Mouse (Mus musculus) fat pad, adult 2 months (tissue): ENCODE results near the gene Sost.

Source experiments
- DNase-seq: peaks from one replicate; pipeline ENCODE4 v3.0.0-alpha.2; 2011; ENCODE audit warnings: low read depth, low spot score; ENCODE audit errors: extremely low read depth

The Sost gene

GRCm38 (mm10) chr11:101950021-101950420 is 16.8 kb downstream of the Sost start:
- DNase-seq, result no peak

DNA sequence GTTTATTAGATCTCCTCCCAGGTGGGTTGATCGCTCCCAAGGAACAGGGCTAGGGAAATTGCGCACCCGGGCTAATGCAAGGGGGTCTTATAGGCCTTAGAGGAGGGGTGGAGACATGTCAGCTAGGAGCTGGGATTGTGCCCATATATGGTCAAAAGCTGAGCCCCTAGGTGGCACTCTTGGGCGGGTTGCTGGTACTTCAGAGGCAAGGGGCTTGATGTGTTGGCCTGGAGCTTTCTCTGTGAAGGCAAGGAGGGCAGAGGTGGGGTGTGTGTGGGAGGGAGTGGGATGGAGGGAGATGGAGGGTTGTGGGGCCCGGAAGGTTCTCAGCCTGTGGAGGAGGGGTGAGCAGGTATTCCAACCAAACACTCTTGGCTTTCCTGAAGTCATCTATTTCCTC is 20.3 kb downstream of the Sost start:
- no peak for DNase-seq

DNA sequence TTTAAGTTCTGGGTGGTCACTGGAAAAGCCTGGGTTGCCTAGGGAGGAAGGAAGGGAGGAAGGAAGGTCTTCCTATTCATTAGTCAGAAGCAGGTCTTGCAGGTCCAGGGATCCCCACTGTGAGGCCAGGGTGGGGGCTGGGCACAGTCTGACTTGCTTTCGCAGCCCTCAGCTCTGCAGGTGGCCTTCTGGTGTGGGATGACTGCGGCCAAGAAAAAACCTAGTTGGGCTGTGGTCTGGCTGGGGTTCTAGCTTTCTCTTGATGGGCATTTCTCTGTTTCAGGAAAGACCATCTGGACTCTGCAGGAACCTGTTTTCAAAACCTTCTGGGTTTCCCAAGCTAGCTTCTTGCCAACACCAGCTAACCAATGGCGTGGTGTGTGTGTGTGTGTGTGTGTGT is 23.8 kb downstream of the Sost start:
- no peak for DNase-seq

DNA sequence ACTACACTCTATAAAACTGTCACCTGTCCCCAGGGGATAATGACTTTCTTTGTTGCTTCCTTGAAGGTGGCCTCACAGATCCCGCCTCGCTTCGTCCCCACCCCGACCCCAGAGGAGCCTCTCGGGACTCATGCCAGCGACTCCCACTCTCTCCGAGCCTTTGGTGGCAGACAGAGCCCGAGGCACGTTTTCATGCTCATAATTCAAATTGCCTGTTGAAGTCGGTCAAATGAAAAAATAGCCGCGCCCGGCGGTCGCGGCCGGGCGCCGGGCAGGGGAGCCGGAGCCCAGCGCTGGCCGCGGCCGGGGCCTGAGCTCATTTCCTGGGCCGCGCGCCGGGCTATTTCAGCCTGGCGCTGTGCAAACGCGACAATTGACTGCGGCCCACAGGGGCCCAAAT is 29.7 kb downstream of the Sost start:
- no peak for DNase-seq

DNA sequence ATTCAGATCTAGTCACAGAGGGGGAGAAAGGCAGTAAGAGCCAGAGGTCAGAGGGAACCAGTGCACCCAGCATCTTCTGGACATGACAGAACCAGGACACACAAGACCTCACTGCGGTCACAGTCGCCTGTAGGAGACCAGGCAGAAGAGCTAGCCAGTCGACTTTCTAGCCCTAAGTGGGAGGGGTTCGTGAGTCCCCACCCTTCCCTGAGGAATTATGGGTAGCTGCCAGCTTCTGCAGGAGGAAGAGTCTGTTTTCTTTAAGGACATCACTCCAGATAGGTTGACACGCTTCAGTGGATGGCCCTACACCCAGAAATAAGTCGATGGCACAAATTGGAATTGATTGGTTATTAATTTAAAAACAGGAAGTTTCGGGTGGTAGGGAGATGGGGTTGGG is 30.4 kb downstream of the Sost start:
- DNase-seq, result no peak

- DNase-seq, result no peak
Measured at GRCm38 (mm10) chr11:101935743-101936142, 31.1 kb downstream of the Sost start.

DNA sequence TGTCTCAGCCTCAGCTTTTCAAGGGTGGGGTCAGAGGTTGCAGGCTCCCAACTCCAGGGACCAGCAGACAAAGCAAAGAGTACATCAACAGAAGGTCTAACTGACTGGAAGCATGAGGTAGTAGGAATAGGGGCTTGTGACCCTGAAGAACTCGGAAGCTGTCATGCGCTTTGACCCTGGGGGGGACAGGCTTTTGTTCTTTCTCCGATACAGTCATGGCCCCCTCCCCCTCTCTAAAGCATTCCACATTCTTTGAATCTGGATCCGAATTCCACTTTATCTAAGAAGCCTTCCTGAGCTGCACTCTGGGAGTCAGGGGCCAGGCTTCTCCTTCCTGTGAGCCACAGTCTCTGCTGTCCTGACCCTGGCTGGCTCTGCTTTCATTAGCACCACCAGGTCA is 34.8 kb downstream of the Sost start:
- DNase-seq, result no peak

DNA sequence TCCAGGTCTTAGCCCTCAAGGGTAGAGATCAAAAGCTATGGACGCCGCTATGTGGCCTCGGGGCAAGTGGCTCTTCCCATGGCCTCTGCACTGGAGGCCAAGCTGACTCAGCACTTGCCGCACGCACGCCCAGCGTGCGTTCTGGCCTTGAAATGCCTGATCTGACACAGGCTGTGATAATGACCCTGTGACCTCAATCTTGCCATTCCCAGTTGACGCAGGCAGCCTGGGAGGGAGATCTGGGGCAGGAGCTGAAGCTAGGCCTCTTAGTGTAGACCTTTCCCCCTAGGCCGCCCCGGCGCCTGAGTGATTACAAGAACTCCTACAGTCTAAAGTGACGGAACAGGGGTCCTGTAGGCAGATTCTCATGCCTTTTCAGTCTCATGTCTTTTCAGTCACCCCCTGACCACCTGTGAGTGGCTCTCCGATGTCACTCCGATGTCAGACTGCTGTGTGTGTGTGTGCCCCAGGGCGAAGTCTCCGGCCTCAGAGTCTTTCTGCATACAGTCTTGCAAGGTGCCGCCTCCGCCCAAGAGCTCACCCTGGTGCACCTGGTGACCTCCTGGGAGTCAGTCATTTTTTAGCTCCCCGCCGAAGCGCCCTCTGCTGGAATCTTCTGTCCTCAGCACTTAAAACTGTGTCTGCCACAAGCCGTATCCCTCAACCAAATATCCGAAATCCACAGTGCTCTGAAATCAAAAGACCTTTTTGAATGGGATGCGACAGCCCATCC is 38.6 kb downstream of the Sost start:
- no peak for DNase-seq

DNA sequence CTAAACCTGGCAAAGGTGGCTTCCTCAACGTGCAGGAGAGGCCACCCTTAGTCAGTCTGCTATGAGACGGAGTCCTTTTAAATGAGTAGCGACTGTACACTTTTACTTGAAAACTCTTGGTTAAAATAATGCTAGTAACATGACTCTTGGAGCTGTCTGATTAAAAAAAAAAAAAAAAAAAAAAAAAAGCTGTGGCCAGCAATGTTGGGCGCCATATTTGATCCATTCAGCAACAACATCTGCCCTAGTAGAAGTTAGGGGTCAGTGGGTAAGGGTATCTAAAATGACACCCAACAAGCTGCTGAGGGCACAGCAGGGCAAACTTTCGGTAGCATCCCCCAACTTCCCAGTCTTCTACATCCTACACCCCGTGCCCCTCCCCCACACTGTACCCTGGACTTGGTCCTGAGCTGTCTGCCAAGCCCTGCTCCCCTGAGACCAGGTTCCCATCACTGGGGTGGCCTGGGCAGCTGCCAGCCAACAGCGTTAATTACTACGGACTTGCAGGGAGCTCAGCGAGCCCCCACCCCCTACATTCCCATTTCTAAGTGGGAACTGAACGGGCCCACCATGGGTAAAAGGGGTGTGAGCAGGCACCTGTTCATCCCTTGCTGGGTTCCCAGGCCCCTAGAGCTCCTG is 39.7 kb downstream of the Sost start:
- no peak for DNase-seq

- no peak for DNase-seq
Measured at GRCm38 (mm10) chr11:101925636-101926035, 41.2 kb downstream of the Sost start.

DNA sequence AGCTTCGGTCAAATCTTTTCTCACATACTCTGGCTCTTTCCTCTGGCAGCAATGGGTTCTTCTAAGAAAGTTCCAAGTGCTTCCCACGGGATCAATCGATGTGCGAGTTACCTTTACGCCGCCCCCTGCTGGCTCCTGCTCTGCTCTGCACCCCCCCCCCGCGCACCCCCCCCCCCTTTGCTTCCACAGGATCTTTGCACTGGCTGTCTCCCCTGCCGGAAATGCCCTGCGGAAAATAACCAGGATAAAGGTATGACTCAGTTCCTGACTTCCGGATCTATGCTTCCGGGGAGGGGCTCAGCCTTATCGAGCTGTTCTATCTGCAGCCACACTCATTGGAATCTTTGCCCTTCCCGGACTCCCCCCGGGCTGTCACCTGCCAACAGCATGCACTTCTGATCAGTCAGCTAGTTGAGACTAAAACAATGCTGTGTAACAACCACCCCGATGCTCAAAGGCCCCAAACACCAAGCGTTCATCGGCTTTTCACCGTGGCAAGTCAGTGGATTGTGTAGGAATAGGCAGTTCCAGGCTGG is 42.3 kb downstream of the Sost start:
- DNase-seq, result no peak

DNA sequence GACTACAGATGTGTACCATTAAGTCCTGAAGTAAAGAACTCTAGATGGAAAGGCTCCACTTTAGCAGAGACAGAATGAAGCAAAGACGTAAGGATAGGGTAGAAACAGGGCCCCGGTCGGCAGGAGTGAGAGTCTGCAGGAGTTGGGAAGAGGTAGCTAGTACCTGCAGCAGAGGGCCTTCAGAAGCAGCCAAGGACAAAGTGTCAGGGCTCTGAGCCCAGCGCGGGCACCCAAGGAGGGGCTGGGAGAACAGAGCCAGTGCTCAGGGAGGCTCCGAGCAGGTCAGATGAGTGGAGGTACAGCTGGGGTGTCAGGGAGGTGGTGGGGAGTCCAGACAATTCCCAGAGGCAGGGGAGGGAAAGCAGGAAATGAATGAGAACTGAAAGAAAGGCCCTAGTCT is 42.8 kb downstream of the Sost start:
- no peak for DNase-seq

DNA sequence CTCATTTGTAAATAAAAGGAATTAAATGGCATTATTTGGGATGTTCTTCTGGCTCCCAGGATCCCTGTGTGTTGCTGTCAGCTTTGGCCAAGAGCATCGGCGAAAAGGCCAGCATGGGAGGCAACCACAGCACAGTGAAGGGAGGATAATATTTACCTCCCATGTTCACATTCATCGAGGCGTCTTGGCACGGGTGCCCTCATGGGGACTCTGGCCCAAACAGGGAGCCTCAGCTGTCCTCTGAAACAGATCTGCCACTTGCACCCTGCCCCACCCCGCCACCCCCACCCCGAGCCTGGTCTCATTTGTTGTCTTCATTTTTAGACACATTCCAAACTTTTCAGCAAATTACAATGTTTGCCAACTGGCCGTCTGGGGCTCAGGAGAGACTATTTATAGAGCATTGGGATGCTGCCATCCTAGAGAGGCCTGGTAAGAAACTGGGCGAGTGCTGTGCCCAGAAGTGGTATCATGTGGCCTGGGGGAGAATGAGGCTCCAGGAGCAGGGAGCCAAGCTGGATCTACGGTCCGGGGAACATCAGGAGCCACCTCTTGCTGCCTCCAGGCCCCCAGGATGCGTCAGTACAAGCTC is 45.4 kb downstream of the Sost start:
- no peak for DNase-seq

DNA sequence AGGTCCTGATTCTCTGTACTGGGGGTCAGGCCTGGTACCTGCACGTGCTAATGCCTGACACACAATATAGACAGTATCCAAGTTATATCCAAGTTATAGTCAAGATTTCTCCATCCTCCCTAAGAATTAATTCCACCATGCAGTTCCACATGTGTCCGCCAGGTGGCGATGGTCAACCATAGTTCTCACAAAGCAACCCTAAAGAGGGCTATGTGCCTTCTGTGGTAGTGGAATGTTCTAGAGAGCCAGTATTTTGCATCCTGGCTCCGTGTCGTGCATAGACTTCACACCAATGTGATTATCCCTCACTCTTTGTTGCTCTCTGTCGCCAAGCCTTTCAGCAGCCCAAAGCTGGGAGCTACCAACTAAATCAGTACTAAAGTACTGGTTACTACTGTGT is 47.2 kb downstream of the Sost start:
- DNase-seq, result no peak

- no peak for DNase-seq
Measured at GRCm38 (mm10) chr11:101918609-101919008, 48.2 kb downstream of the Sost start.

DNA sequence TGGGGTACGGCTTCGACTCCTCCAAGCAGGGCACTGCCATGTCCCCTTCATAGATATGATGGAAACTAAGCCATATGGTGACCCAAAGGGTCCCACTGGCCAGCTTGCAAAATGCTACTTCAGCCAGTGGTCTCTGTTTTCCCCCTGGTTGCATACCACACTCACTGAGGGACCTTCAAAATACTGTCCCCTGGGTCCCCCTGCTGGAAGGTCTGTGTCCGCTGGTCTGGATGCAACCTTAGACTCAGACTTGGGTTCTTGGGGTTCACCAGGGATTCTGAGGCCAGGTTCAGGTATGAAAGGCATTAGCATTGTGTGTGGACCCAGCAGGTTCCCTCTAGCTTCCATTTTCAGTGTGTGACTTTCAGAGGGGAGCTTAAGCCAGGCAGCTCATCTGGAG is 50.0 kb downstream of the Sost start:
- DNase-seq, result no peak

DNA sequence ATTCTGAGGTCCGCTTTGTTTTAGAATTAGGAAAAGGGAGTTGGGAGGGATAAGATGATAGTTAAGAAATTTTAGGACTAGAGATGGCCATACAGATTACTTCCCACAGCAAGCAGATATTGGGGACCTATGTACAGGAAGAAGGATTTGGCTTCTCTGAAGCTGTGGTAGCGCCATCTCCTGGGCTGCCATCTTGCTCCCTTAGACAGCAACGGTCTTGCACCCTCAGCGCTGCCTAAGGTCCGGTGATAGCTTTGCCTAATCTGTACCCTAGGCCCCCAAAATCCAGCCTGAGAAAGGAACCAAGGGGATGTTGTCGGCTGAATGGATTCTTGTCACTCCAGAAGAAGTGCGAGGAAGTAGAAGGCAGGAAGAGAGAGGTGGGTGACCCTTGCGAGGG is 53.2 kb downstream of the Sost start:
- no peak for DNase-seq
